Mouse (Mus musculus) limb, embryonic 10.5 days (tissue): ENCODE data around the gene Mup17. TPM values are rescaled to one million over a fixed set of nuclear protein-coding genes. Genes with fewer than 3 reads are reported as not detected.
"Not testable (repeated sequence)": the region's sequence is repeated elsewhere in the genome, so short reads cannot be mapped to it uniquely, and the experiment has no call there.

ENCODE experiments used
- DNase-seq: peaks from one replicate; pipeline ENCODE4 v3.0.0-alpha.2; 2017; ENCODE audit warnings: low spot score
- H3K27ac ChIP-seq: fragments of 300-500 bp; sonication (generic); 2 replicates; pipeline ENCODE4 v1.5.1; 2016; ENCODE audit warnings: mild to moderate bottlenecking
- H3K27me3 ChIP-seq: fragments of 300-500 bp; sonication (generic); 2 replicates; pipeline ENCODE4 v1.6.1; 2016; ENCODE audit warnings: low read depth, mild to moderate bottlenecking; ENCODE audit not compliant: poor library complexity, severe bottlenecking
- H3K36me3 ChIP-seq: fragments of 300-500 bp; sonication (generic); 2 replicates; pipeline ENCODE4 v1.6.1; 2016; ENCODE audit warnings: mild to moderate bottlenecking, moderate library complexity
- H3K4me1 ChIP-seq: fragments of 300-500 bp; sonication (generic); 2 replicates; pipeline ENCODE4 v1.6.1; 2016
- H3K4me3 ChIP-seq: fragments of 300-500 bp; sonication (generic); 2 replicates; pipeline ENCODE4 v1.5.1; 2016; ENCODE audit warnings: mild to moderate bottlenecking, moderate library complexity
- H3K9me3 ChIP-seq: fragments of 300-500 bp; sonication (generic); replicated peaks from 2 replicates; pipeline ENCODE4 v1.6.1; 2016; ENCODE audit warnings: mild to moderate bottlenecking
- WGBS: fragments of 180-500 bp; shearing (Covaris S2); methylation state at CpG from one replicate; pipeline ENCODE4 v1.1.7; 2016; 5-methylcytosine and 5-hydroxymethylcytosine counted together
- polyA plus RNA-seq: library from polyadenylated mRNA; unstranded; fragments of >200 nt; fragmentation: Nextera tagmentation; extraction: Ambion mirVana; gene quantifications from 2 replicates; pipeline ENCODE4 v1.2.1, GENCODE M21; 2016

The Mup17 gene
- not detected in 2 replicates for polyA plus RNA-seq

DNA sequence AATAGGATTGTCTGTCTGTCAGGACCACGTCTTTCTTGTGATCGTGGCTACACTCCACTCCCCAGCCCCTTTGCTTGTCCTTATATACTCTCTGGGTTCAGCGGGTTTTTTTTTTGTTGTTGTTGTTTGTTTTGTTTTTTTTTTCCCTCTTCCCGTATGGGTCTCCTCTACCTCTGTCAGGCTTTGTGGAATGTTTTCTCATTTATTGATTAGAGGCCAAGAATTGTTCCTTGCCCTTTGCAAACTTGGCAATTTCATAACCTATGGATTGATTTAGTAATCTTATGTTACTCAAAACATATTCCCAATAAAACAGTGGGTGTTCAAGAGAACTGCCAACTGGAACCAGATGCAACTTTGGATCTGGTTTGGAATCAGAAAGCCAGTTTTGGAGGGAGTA lies at the start of gene Mup17:
Gene Mup17 (minus strand): TSS at position 101 of the 400 bp plus-strand sequence.
- 80% methylated on average over 4 of the region's 4 CpGs for WGBS
- H3K9me3 ChIP-seq: not testable (repeated sequence)

DNA sequence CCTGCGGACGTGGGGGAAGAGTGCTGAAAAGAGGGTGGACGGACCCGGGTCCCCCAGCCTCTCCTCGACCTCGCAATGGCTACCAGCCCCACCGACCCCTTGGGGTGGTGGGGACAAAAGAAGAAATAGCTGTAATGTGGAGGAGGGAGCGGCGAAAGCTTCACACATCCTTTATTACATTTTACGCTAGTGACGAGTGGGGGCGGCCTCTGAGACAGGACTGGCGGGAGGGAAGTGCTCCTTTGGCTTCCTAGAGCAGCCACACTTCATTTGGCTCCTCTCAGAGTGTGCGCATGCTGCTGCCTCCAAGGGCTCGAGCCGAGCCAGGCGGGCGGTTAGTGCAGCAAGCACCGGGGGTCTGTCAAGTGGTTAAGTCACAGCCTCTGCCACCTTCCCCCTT lies 24.1 kb downstream of the Mup17 start:
- H3K9me3 ChIP-seq, H3K4me1 ChIP-seq, H3K27ac ChIP-seq, H3K27me3 ChIP-seq, H3K36me3 ChIP-seq, H3K4me3 ChIP-seq: not testable (repeated sequence)
- peak; percentile 28 for DNase-seq
- 90% methylated on average over 19 of the region's 19 CpGs for WGBS

More for the DNA sequence above, at the start of gene Mup17:
- H3K4me1 ChIP-seq, DNase-seq, H3K27me3 ChIP-seq, H3K4me3 ChIP-seq, H3K36me3 ChIP-seq, H3K27ac ChIP-seq: not testable (repeated sequence)

DNA sequence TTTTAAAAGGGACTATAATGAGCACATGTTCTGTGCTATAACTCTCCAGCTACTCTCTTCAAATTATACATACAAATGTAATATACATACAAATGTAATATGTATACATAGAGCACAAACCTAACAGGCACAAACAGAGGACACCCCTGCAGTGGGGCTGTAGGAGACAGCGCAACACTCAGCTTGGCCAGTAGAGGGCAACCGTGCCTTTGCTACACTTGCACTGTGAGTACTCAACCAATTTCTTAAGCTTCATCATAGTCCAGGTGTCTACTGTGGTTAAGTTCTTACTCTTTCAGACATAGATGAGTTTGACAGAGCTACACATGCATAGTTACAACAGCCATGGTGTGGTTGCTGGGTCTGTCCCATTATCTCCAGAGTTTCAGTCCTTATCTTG lies 39.8 kb downstream of the Mup17 start:
- H3K36me3 ChIP-seq, H3K27ac ChIP-seq, H3K27me3 ChIP-seq, H3K4me1 ChIP-seq, DNase-seq, H3K9me3 ChIP-seq, H3K4me3 ChIP-seq: not testable (repeated sequence)
- WGBS: 15% methylated on average over 2 of the region's 2 CpGs

Other genes with a start within 250 kb of the Mup17 start
- 0.40 TPM in 1 of 2 replicates, not detected in the other for gene Mup15, start 156.1 kb downstream of the Mup17 start, polyA plus RNA-seq
- gene Mup16, start 76.3 kb downstream of the Mup17 start, polyA plus RNA-seq: not detected in 2 replicates
- not detected in 2 replicates for gene Mup18, start 78.3 kb upstream of the Mup17 start, polyA plus RNA-seq
- not detected in 2 replicates for gene Mup19, start 186.4 kb upstream of the Mup17 start, polyA plus RNA-seq
- not detected in 2 replicates for gene Mup5, start 239.4 kb upstream of the Mup17 start, polyA plus RNA-seq